Mouse (Mus musculus): ENCODE data around the gene Fbrsl1.

- TF ChIP-seq POLR2A (IDR thresholded peaks at IDR 0.05; ENCODE audit: control insufficient read depth, low read depth, low read length), result no peak
- TF ChIP-seq CTCF (IDR thresholded peaks at IDR 0.05; ENCODE audit: control insufficient read depth, insufficient read depth, insufficient replicate concordance, low read depth, low read length), result no peak
These were observed 25.9 kb upstream of the Fbrsl1 start for GRCm38 (mm10) chr5:110474156-110474555.

Measured in testis, adult 2 months (tissue).